Mouse (Mus musculus) erythroblast, adult 5-6 weeks (primary cell): ENCODE measurements around the gene Fam204a. TPM values are rescaled to one million over a fixed set of nuclear protein-coding genes. Genes with fewer than 3 reads are reported as not detected.

Source experiments
- ATAC-seq: replicated peaks from 2 replicates; pipeline ENCODE4 v1.8.0; 2016; ENCODE audit warnings: moderate number of reproducible peaks, mild to moderate bottlenecking, moderate TSS enrichment, inconsistent platforms; ENCODE audit not compliant: poor library complexity, low FRiP score, severe bottlenecking
- total RNA-seq, 2 experiments: library from RNA; stranded (forward) in 1 of 2; stranded (reverse) in 1 of 2; fragments of 150-400 nt in 1 of 2; fragments of 200-764, 138-1000 nt in 1 of 2; gene quantifications; 2 replicates each; pipeline versions ENCODE4 v1.2.3 to v1.2.4; 2015 to 2017; ENCODE audit warnings: low replicate concordance in 2 of 2

Fam204a gene
- total RNA-seq (2015; ENCODE audit: low replicate concordance) (8.2 and 15.9 TPM in 2 replicates), total RNA-seq (2017; ENCODE audit: low replicate concordance) (30.8 and 33.5 TPM in 2 replicates)

GRCm38 (mm10) chr19:60225899-60226844 lies at the start of gene Fam204a:
TSS of gene Fam204a (minus strand) at chr19:60226701.
- ATAC-seq: peak; percentile 100

GRCm38 (mm10) chr19:60265789-60266188 lies 39.3 kb upstream of the Fam204a start:
- ATAC-seq: no peak

GRCm38 (mm10) chr19:60260689-60261088 lies 34.2 kb upstream of the Fam204a start:
- ATAC-seq: no peak

GRCm38 (mm10) chr19:60252021-60252420 lies 25.5 kb upstream of the Fam204a start:
- no peak for ATAC-seq

- no peak for ATAC-seq
These were observed 24.7 kb upstream of the Fam204a start for GRCm38 (mm10) chr19:60251197-60251596.

- ATAC-seq: no peak
These were observed 18.7 kb upstream of the Fam204a start for GRCm38 (mm10) chr19:60245250-60245649.

GRCm38 (mm10) chr19:60242620-60243019 lies 16.1 kb upstream of the Fam204a start:
- no peak for ATAC-seq

GRCm38 (mm10) chr19:60241916-60242602 lies 15.6 kb upstream of the Fam204a start:
- ATAC-seq: no peak

- ATAC-seq: no peak
These were observed 5.0 kb upstream of the Fam204a start for GRCm38 (mm10) chr19:60231542-60231941.

- ATAC-seq: peak; percentile 32; the same call in 1 of the 2 replicates
These were observed 339 bp upstream of the Fam204a start for GRCm38 (mm10) chr19:60226845-60227235.

- no peak for ATAC-seq
These were observed 7.1 kb downstream of the Fam204a start for GRCm38 (mm10) chr19:60219395-60219794.

- no peak for ATAC-seq
These were observed 8.5 kb downstream of the Fam204a start for GRCm38 (mm10) chr19:60217985-60218384.

GRCm38 (mm10) chr19:60208173-60208572 lies 18.3 kb downstream of the Fam204a start:
- ATAC-seq: no peak

GRCm38 (mm10) chr19:60204176-60204575 lies 22.3 kb downstream of the Fam204a start:
- no peak for ATAC-seq

- ATAC-seq: no peak
These were observed 26.2 kb downstream of the Fam204a start for GRCm38 (mm10) chr19:60200294-60200693.

GRCm38 (mm10) chr19:60199152-60199551 lies 27.3 kb downstream of the Fam204a start:
- no peak for ATAC-seq

- ATAC-seq: no peak
These were observed 33.7 kb downstream of the Fam204a start for GRCm38 (mm10) chr19:60192790-60193189.

GRCm38 (mm10) chr19:60189206-60189605 lies 37.3 kb downstream of the Fam204a start:
- no peak for ATAC-seq

GRCm38 (mm10) chr19:60182901-60183300 lies 43.6 kb downstream of the Fam204a start:
- no peak for ATAC-seq

GRCm38 (mm10) chr19:60182171-60182570 lies 44.3 kb downstream of the Fam204a start:
- ATAC-seq: no peak
